ENCODE assay signal across 9 mouse cellular contexts in the genomic region with DNA sequence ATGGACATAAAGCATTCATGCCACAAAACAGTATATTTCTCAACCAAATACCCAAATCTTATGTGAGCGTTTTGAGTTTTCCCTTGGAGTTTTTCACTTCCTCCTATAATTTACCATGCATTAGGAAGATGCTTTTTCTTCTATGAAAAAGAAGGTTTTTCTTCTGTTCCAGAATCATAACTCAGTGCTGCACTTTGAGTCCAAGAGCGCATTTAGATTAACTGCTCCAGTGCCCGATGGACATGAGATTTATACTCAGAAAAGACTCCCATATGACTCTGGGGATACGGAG.
"Had no signal": no experiment of that assay in that cellular context is flagged by ENCODE, and none has a peak within 500 bp of the region (broad histone marks: within the 10 kb centered on the region; RNA-seq: fewer than 3 reads in every experiment).

No protein-coding gene starts in this region.

- ATAC-seq: liver, embryonic 12.5 days had no signal

- H3K9me3 ChIP-seq: limb, embryonic 15.5 days; liver, embryonic 12.5 days; lung, embryonic 15.5 days; midbrain, embryonic 13.5 days; neural tube, embryonic 15.5 days; stomach, embryonic 15.5 days had no signal

- H3K9ac ChIP-seq: limb, embryonic 15.5 days; liver, embryonic 12.5 days; lung, embryonic 15.5 days; midbrain, embryonic 13.5 days; neural tube, embryonic 15.5 days; stomach, embryonic 15.5 days had no signal

- H3K4me3 ChIP-seq: limb, embryonic 15.5 days; liver, embryonic 12.5 days; lung, embryonic 15.5 days; midbrain, embryonic 13.5 days; myocyte; neural tube, embryonic 15.5 days; stomach, embryonic 15.5 days had no signal

- H3K36me3 ChIP-seq: limb, embryonic 15.5 days; liver, embryonic 12.5 days; lung, embryonic 15.5 days; neural tube, embryonic 15.5 days; stomach, embryonic 15.5 days had no signal

- DNase-seq: thymus, postnatal 4 days had no signal

- H3K4me1 ChIP-seq: liver, embryonic 12.5 days had no signal

- H3K27me3 ChIP-seq: limb, embryonic 15.5 days; liver, embryonic 12.5 days; lung, embryonic 15.5 days; midbrain, embryonic 13.5 days; neural tube, embryonic 15.5 days; stomach, embryonic 15.5 days had no signal

- H3K4me2 ChIP-seq: liver, embryonic 12.5 days; lung, embryonic 15.5 days; midbrain, embryonic 13.5 days; neural tube, embryonic 15.5 days; stomach, embryonic 15.5 days had no signal

- H3K27ac ChIP-seq: kidney, postnatal 0 days; liver, embryonic 12.5 days; lung, embryonic 15.5 days; midbrain, embryonic 13.5 days; stomach, embryonic 15.5 days had no signal
